Mouse (Mus musculus) heart, postnatal 4 days (tissue): ENCODE results near the gene Igfbp3. TPM values are rescaled to one million over a fixed set of nuclear protein-coding genes. Genes with fewer than 3 reads are reported as not detected.

Experiments used
- DNase-seq: peaks from one replicate; pipeline ENCODE4 v3.0.0; 2021
- total RNA-seq, 2 experiments: library from RNA; stranded (reverse); gene quantifications; 2 replicates each; pipeline ENCODE4 v1.2.3; 2021

Igfbp3 gene
- total RNA-seq, 2 experiments from 2014 or later, result 19.2 to 23.6 TPM

DNA sequence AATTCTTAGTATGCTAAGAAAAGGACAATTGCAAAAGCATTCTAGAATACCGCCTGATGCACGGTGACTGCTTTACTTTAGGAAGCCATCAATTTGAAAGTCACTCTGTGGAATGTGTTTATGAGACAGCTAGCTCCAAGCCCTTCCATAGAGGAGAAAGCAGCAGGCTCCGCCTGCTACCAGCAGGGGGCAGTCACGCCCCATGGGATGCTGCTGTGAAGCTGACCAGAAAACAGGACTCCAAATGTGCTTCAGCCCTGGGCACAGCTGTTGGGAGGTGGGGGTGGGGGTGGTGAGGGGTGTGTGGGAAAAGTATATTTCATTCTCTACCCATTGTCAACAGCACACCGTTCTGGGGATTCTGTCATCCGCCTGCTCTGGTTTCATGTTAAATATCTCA is 3.4 kb downstream of the Igfbp3 start:
- peak; percentile 87 for DNase-seq

- no peak for DNase-seq
Observed at GRCm38 (mm10) chr11:7203846-7204245, 9.9 kb downstream of the Igfbp3 start.

DNA sequence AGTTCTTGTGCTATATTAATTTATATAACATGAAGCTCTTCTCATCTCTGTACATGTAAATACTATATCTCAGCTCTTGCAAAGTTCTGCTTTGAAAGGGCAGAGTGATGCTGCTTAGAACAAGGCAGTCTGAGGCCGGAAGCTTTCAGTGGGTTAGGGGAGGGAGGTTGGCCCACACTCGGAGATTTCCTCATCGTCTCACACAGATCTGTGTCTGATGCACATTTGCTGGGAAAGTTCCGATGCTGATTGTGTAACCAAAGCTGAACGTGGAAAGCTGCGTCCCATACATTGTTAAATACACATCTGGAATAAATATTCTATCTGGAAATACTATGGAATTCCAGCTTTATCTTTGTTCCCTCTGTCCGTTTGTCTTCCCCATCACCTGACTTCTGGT is 11.5 kb downstream of the Igfbp3 start:
- DNase-seq, result no peak

GRCm38 (mm10) chr11:7200393-7200783 is 13.3 kb downstream of the Igfbp3 start:
- DNase-seq, result no peak

DNA sequence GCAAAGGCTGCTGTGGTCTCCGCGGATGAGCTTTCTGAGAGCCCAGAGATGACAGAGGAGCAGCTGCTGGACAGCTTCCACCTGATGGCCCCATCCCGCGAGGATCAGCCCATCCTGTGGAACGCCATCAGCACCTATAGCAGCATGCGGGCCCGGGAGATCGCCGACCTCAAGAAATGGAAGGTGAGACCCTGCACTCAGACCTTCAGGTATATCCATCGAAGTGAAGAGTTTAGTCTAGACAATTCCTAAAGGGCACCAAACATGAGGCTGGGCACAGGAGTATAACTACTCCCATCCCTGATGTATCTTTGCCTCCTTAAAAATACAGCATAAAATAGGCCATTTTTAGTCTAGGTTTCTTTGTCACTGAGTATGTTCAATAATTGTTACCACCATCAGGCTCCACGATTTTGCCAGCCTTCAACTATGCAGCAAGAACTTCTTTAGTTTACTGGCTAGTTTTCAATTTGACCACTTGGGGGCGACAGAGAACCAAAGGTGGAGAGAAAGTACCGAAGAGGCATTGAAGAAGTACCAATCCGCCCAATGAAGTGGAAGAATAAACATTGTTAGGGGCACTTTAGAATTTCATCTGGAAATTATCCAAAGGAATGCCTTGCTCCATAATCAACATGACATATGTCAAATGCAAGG is 13.9 kb downstream of the Igfbp3 start:
- DNase-seq, result peak; percentile 70

DNA sequence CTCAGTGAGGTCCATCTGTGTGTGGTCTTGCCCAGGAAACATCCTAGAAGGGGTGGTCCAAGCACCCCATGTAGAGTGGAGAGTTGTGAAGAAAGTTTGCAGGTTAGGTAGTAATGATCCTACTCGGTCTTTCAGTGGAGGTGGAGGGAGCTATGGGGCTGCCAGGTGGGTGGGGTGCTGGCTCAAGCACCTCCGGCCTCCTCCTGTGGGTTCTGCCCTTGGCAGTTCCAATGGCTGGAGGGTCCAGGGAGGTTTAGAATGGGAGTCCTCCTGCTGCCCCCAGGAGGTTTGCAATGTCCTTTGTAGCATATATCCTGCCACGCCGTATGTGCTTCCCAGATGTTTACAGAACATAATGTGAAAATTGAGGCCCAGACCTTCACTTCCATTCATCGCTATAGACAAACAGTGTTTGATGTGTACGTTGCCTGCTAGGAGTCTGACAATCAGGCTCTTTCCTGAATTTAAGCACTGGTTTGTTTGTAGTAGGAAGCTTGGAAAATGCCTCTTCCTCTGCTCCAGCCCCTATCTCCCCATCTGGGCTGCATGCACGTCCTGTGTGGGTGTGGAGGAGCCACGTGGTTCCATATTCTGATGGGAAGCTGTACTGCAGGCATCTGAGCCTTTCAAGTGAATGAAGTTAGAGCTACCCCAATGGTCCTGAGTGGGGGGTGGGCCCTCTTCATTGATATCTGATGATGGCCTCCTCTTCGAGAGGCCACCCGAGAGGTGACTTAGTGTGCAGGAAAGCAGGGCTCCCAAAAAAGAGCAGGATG is 15.1 kb downstream of the Igfbp3 start:
- no peak for DNase-seq

- DNase-seq, result no peak
Observed at GRCm38 (mm10) chr11:7198006-7198405, 15.7 kb downstream of the Igfbp3 start.

GRCm38 (mm10) chr11:7197491-7197941 is 16.2 kb downstream of the Igfbp3 start, which contains the start of gene Igfbp1:
Gene Igfbp1, plus strand, starts transcription at chr11:7197782.
- DNase-seq, result no peak

DNA sequence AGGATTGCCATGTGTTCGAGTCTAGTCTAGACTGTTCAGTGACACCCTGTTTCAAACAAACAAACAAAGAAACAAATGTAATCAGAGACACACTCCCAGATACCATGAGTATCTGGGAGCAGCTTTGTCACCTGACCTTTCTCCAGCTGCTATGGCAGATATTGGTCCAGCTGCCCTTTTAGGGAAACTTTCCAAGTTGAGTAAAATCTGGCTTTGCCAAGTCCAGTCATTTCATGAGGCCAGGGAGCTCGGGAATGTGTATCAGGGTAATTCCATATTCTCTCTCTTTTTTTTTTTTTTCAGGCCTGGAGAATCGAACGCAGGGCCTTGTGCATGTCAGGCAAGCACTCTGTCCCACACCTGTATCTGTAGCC is 18.4 kb downstream of the Igfbp3 start:
- no peak for DNase-seq

DNA sequence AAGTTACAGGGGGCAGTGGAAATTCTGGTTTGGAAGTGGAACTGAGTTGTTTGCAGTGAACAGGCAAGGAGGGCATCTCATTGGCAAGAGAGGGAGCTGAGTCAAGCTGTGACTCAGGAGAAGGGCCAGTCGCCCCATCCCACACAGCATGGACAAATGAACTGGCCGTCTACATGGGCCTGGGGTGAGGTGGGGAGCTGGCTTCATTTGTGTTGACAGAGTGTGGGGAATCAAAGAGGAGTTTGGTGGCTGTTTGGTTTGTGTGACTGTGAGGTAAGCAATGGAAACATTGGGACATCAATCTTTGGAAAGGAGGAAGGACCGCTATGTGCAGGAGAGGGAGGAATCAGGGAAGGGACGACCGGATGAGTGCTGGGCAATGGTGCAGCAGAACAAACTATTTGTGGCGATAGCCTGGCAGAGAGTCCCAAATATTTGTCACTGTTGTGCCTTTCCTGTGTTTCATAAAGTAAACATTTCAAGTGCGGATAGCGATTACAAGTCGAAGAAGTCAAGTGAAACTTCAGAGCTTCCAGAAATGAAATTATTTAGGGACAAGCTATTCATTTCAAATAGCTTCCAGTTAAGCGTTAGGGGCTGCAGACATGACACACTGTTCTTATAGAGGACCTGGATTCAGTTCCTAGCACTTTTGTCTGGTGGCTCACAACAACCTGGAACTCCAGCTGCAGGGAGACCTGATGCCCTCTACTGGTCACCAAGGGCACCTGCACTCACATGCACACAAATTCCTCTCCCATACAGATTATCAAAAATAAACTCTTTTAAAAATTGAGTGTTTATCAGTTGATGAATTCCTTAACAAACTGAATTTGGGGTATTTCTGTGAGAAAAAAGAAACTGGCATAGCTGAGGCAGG is 19.1 kb downstream of the Igfbp3 start:
- DNase-seq, result no peak

DNA sequence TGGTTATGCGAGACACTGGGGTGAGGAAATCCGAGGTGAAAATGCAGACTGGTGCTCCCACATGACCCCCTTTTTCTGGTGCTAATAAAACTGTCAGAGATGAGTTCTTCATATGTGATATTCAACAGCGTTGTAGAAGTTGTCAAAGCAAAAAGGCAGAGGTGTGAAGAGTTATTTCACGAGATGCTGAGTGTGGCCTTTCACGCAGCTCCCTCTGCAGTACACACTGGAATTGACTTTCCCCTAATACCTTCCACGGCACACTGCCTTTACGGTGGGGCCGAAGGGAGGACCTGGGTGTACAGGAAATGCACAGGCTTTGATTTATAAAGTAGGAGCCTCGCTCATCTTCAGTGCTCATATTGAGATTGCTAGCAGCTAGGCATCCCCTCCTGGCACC is 20.6 kb downstream of the Igfbp3 start:
- DNase-seq, result no peak

GRCm38 (mm10) chr11:7192710-7193109 is 21.0 kb downstream of the Igfbp3 start:
- DNase-seq, result no peak

- DNase-seq, result no peak
Observed at GRCm38 (mm10) chr11:7188469-7188868, 25.3 kb downstream of the Igfbp3 start, which contains the start of gene Gm11985. Gene Gm11985, minus strand, starts transcription at chr11:7188569.

DNA sequence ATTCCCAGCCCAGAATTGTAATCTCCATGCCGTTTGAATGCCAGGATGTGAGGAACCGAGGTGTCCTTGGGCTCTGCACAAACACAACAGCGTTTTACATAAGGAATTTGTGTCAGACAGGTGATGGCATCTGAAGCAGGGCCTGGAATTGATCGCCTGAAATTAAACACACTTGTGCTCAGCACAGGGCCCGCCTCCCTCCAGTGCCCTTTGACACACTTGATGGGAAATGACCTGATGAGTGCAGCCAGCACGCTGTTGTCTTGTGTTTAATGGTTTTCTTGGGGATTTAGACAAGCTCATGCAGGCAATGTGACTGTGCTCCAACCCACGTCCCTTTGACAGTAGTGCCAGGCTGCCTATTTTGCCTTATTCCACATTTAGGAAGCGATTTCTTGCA is 26.3 kb downstream of the Igfbp3 start:
- DNase-seq, result no peak

- DNase-seq, result no peak
Observed at GRCm38 (mm10) chr11:7184420-7184819, 29.3 kb downstream of the Igfbp3 start.

- DNase-seq, result no peak
Observed at GRCm38 (mm10) chr11:7182409-7183042, 31.2 kb downstream of the Igfbp3 start.

DNA sequence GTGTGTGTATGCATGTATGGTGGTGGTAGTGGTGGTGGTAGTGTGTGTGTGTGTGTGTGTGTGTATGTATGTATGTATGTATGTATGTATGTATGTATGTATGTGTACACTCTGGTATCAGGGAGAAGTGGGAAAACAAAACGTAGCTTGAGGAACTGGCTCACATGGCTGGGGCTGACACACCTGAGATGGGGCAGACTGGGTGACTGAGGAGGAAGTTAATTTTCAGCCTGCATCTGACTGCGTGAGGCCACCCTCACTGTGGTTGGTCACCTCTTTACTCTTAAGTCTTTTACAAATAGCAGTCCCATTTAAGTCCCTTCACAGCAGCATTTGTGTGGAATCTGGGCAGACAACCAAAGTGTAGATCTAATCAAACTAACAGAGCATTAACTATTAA is 34.4 kb downstream of the Igfbp3 start:
- no peak for DNase-seq

GRCm38 (mm10) chr11:7178724-7179123 is 35.0 kb downstream of the Igfbp3 start:
- no peak for DNase-seq

- no peak for DNase-seq
Observed at GRCm38 (mm10) chr11:7173664-7174063, 40.1 kb downstream of the Igfbp3 start.

DNA sequence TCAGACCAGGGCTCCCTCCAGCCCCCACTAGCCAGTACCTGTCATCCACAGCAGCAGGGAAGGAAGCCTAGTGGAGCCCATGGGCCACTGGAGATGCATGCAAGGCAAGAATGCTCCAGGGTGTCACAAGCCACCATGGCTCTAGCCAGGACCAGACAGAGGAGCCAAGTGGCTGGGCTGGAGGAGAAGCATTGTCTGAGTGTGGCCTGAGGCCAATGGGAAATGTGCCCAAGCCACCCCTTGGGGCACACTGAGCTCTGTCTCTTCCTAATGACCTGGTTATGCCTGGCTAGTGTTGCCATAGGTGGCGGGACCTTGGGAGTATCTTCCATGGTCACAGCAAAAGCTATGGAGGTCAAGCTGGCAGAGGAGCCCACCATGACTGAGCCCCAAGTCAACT is 44.1 kb downstream of the Igfbp3 start:
- DNase-seq, result no peak

DNA sequence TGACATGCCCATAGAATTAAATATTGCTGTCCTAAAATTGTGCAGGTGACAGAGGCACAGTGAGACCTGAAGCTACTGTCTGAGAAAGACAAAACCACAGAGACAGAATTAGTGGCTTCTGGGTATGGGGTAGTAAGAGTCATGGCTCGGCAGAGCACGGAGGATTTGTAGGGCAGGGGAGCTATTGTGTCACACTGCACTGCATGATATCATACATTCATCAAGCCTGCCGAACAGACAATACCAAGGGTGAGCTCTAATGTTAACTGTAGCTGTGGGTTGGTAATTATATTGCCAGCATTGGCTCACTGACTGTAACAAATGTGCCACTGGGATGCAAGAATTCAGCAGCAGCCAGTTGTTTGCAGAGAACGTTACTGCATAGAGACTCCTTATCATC is 49.3 kb downstream of the Igfbp3 start:
- no peak for DNase-seq

DNA sequence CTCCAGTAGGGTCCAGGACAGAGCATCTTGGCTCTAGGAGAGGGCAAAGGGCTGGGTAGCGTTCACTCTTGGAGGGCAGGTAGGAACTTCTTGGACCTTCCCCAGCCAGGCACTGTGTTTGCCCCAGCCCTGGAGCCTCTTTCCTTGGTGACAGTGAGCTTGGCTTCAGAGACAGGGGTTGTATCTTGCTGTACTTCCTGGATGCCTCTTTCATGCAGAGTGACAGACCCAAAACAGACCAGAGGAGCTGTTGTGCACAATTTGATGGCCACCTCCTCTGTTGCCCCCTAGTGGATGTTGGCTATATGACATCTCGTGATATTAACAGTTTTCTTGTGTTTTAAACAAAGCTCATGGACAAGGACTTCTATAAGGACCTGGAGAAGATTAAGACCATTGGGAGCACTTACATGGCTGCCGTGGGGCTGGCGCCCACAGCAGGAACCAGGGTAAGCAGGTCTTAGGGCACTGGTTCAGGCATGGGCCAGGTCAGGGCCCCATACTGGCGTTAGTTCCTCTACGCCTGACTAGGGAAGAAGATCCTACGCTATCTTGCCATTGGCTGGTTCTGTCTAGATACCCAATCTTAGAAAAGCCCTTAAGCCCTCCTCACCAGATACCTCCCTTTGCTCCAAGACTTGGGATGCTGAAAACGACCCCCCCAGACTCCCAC is 52.1 kb downstream of the Igfbp3 start:
- peak; percentile 30 for DNase-seq
